Mouse (Mus musculus): ENCODE data around the gene Fam193a. TPM values are rescaled to one million over a fixed set of nuclear protein-coding genes. Genes with fewer than 3 reads are reported as not detected.

The Fam193a gene
- total and polyA plus RNA-seq, 3 experiments = 10.9 to 317 (median 37.1) TPM

GRCm38 (mm10) chr5:34370840-34371239 lies 1.1 kb downstream of the Fam193a start:
- DNase-seq (ENCODE audit: low read depth, low spot score) = no peak
- Histone ChIP-seq H3K9me3 (replicated peaks; ENCODE audit: insufficient read depth, low read length) (no peaks in the 10 kb centered on the region), H3K9ac (ENCODE audit: control insufficient read depth, low read depth, low read length, poor library complexity, severe bottlenecking) (peak overlapping the region; percentile 87), H3K4me1 (ENCODE audit: control insufficient read depth in 1 of 2, insufficient read depth in 2 of 2, low read length in 2 of 2) (peaks cover 11 to 17% of the 10 kb centered on the region in 2 experiments), H3K27me3 (ENCODE audit: control insufficient read depth in 1 of 2, insufficient read depth in 2 of 2, low read length in 2 of 2) (no peaks in the 10 kb centered on the region), H3K27ac (ENCODE audit: control insufficient read depth, low read depth, low read length) (peak overlapping the region; percentile 36; the same call in 1 of the 2 replicates), H3K4me3 (ENCODE audit: control insufficient read depth in 1 of 2, insufficient read depth in 1 of 2, low read depth in 2 of 2, low read length in 2 of 2) (peak overlapping the region; percentile 88 to 98), H3K36me3 (ENCODE audit: control insufficient read depth in 1 of 2, insufficient read depth in 2 of 2, low read length in 2 of 2) (peaks cover 3 to 28% of the 10 kb centered on the region in 2 experiments; a peak in 3 of 4 replicates), H3K79me2 (ENCODE audit: control insufficient read depth, insufficient read depth, low read length, poor library complexity) (peaks cover 50% of the 10 kb centered on the region)
- peak; percentile 63 for TF ChIP-seq ZNF384 (IDR thresholded peaks at IDR 0.05; ENCODE audit: low read depth, low read length)
- no peak for TF ChIP-seq E2F4 (IDR thresholded peaks at IDR 0.05; ENCODE audit: borderline replicate concordance, low read depth, low read length)
- TF ChIP-seq MXI1 (IDR thresholded peaks at IDR 0.05; ENCODE audit: low read depth, low read length) = 0 out of 2 replicates have a peak, but pooled peaks have one; percentile 3
- TF ChIP-seq UBTF (IDR thresholded peaks at IDR 0.05; ENCODE audit: borderline replicate concordance, insufficient read depth, low read depth, low read length) = peak; percentile 38; the same call in 1 of the 2 replicates
- TF ChIP-seq POLR2AphosphoS2 (IDR thresholded peaks at IDR 0.05; ENCODE audit: low read length) = no peak
- 0 out of 2 replicates have a peak, but pooled peaks have one; percentile 19 for TF ChIP-seq TBP (IDR thresholded peaks at IDR 0.05; ENCODE audit: low read depth, low read length)
- 0 out of 2 replicates have a peak, but pooled peaks have one; percentile 11 for TF ChIP-seq HCFC1 (IDR thresholded peaks at IDR 0.05; ENCODE audit: low read depth, low read length)

GRCm38 (mm10) chr5:34372141-34372540 lies 2.4 kb downstream of the Fam193a start:
- H3K9me3 ChIP-seq (replicated peaks; ENCODE audit: insufficient read depth, low read length) = no peaks in the 10 kb centered on the region
- H3K27me3 ChIP-seq (ENCODE audit: control insufficient read depth in 1 of 2, insufficient read depth in 2 of 2, low read length in 2 of 2) = no peaks in the 10 kb centered on the region
- H3K9ac ChIP-seq (ENCODE audit: control insufficient read depth, low read depth, low read length, poor library complexity, severe bottlenecking) = no peak overlapping the region
- no peak for TF ChIP-seq USF2 (IDR thresholded peaks at IDR 0.05; ENCODE audit: borderline replicate concordance in 1 of 2, insufficient read depth in 1 of 2, low read depth in 1 of 2, low read length in 2 of 2)
- no peak for TF ChIP-seq CHD2 (IDR thresholded peaks at IDR 0.05; ENCODE audit: low read length)
- TF ChIP-seq GATA1 (IDR thresholded peaks at IDR 0.05; ENCODE audit: low read depth, low read length) = no peak
- TF ChIP-seq E2F4 (IDR thresholded peaks at IDR 0.05; ENCODE audit: borderline replicate concordance, low read depth, low read length) = no peak
- no peak for TF ChIP-seq MYB (IDR thresholded peaks at IDR 0.05; ENCODE audit: low read depth, low read length)
- TF ChIP-seq NELFE (IDR thresholded peaks at IDR 0.05; ENCODE audit: low read depth, low read length) = no peak
- TF ChIP-seq MAZ (IDR thresholded peaks at IDR 0.05; ENCODE audit: low read depth, low read length) = no peak
- no peak for TF ChIP-seq CTCF (IDR thresholded peaks at IDR 0.05 in 2 of 3, conservative IDR thresholded peaks at IDR 0.05 in 1 of 3; ENCODE audit: control insufficient read depth in 1 of 3, insufficient read depth in 1 of 3, low read depth in 2 of 3, low read length in 3 of 3, poor library complexity in 1 of 3, severe bottlenecking in 1 of 3)
- TF ChIP-seq TBP (IDR thresholded peaks at IDR 0.05; ENCODE audit: low read depth, low read length) = no peak
- TF ChIP-seq MEF2A (IDR thresholded peaks at IDR 0.05; ENCODE audit: extremely low read depth, insufficient replicate concordance, low read depth, low read length, poor library complexity, severe bottlenecking) = no peak
- TF ChIP-seq POLR2A (IDR thresholded peaks at IDR 0.05; ENCODE audit: control insufficient read depth in 1 of 2, insufficient read depth in 1 of 2, low read depth in 1 of 2, low read length in 2 of 2, poor library complexity in 1 of 2) = no peak
- no peak for TF ChIP-seq KAT2A (conservative IDR thresholded peaks at IDR 0.05; ENCODE audit: low read depth, low read length)
- TF ChIP-seq UBTF (IDR thresholded peaks at IDR 0.05; ENCODE audit: borderline replicate concordance, insufficient read depth, low read depth, low read length) = no peak
- no peak; the same call in 1 of the 2 replicates for TF ChIP-seq MXI1 (IDR thresholded peaks at IDR 0.05; ENCODE audit: low read depth, low read length)
- no peak overlapping the region for H3K27ac ChIP-seq (ENCODE audit: control insufficient read depth, low read depth, low read length)
- peaks cover 11 to 19% of the 10 kb centered on the region in 2 experiments for H3K4me1 ChIP-seq (ENCODE audit: control insufficient read depth in 1 of 2, insufficient read depth in 2 of 2, low read length in 2 of 2)
- peaks cover 59% of the 10 kb centered on the region for H3K79me2 ChIP-seq (ENCODE audit: control insufficient read depth, insufficient read depth, low read length, poor library complexity)
- H3K36me3 ChIP-seq (ENCODE audit: control insufficient read depth in 1 of 2, insufficient read depth in 2 of 2, low read length in 2 of 2) = peaks cover 8 to 29% of the 10 kb centered on the region in 2 experiments; a peak in 3 of 4 replicates
- 0 out of 4 replicates have a peak overlapping the region, but pooled peaks of 1 of the 2 experiments have one; percentile 3 for H3K4me3 ChIP-seq (ENCODE audit: control insufficient read depth in 1 of 2, insufficient read depth in 1 of 2, low read depth in 2 of 2, low read length in 2 of 2)
- DNase-seq (ENCODE audit: low read depth, low spot score) = no peak

Measured in MEL (cell line).